Mouse (Mus musculus): ENCODE data around the gene Plpp3.

Gene Plpp3

GRCm38 (mm10) chr4:105158651-105159530, 1.7 kb downstream of the Plpp3 start:
- DNase-seq: no peak

- DNase-seq: no peak
Observed at GRCm38 (mm10) chr4:105159531-105159870, 2.4 kb downstream of the Plpp3 start.

- DNase-seq: no peak
Observed at GRCm38 (mm10) chr4:105160470-105160869, 3.3 kb downstream of the Plpp3 start.

GRCm38 (mm10) chr4:105162014-105162413, 4.9 kb downstream of the Plpp3 start:
- DNase-seq: no peak

- DNase-seq: no peak
Observed at GRCm38 (mm10) chr4:105162676-105163075, 5.5 kb downstream of the Plpp3 start.

- no peak for DNase-seq
Observed at GRCm38 (mm10) chr4:105163981-105164411, 6.8 kb downstream of the Plpp3 start.

GRCm38 (mm10) chr4:105164952-105165351, 7.8 kb downstream of the Plpp3 start:
- DNase-seq: no peak

GRCm38 (mm10) chr4:105169093-105169571, 12.0 kb downstream of the Plpp3 start:
- no peak for DNase-seq

GRCm38 (mm10) chr4:105169826-105170810, 13.0 kb downstream of the Plpp3 start:
- DNase-seq: no peak

GRCm38 (mm10) chr4:105170811-105171401, 13.8 kb downstream of the Plpp3 start:
- no peak for DNase-seq

GRCm38 (mm10) chr4:105171432-105171831, 14.3 kb downstream of the Plpp3 start:
- no peak for DNase-seq

- no peak for DNase-seq
Observed at GRCm38 (mm10) chr4:105174778-105175177, 17.6 kb downstream of the Plpp3 start.

- DNase-seq: no peak
Observed at GRCm38 (mm10) chr4:105175255-105176035, 18.3 kb downstream of the Plpp3 start.

- no peak for DNase-seq
Observed at GRCm38 (mm10) chr4:105181014-105181658, 24.0 kb downstream of the Plpp3 start.

- DNase-seq: no peak
Observed at GRCm38 (mm10) chr4:105181659-105182167, 24.6 kb downstream of the Plpp3 start.

GRCm38 (mm10) chr4:105182249-105182648, 25.1 kb downstream of the Plpp3 start:
- no peak for DNase-seq

- DNase-seq: no peak
Observed at GRCm38 (mm10) chr4:105184490-105184889, 27.3 kb downstream of the Plpp3 start.

- DNase-seq: no peak
Observed at GRCm38 (mm10) chr4:105184924-105185323, 27.8 kb downstream of the Plpp3 start.

- DNase-seq: no peak
Observed at GRCm38 (mm10) chr4:105186654-105187053, 29.5 kb downstream of the Plpp3 start.

- no peak for DNase-seq
Observed at GRCm38 (mm10) chr4:105187873-105188272, 30.7 kb downstream of the Plpp3 start.

- no peak for DNase-seq
Observed at GRCm38 (mm10) chr4:105188801-105189200, 31.7 kb downstream of the Plpp3 start.
